Mouse (Mus musculus) cerebellum, adult (tissue): Measurements from ENCODE around the gene Stxbp6.

Experiments used
- ATAC-seq: cut with Nextera tagmentation; 2 replicates; pipeline ENCODE4 v1.9.2; 2017; ENCODE audit warnings: mild to moderate bottlenecking, moderate library complexity, mixed read lengths; ENCODE audit not compliant: insufficient number of reproducible peaks, low FRiP score, low TSS enrichment

The Stxbp6 gene

DNA sequence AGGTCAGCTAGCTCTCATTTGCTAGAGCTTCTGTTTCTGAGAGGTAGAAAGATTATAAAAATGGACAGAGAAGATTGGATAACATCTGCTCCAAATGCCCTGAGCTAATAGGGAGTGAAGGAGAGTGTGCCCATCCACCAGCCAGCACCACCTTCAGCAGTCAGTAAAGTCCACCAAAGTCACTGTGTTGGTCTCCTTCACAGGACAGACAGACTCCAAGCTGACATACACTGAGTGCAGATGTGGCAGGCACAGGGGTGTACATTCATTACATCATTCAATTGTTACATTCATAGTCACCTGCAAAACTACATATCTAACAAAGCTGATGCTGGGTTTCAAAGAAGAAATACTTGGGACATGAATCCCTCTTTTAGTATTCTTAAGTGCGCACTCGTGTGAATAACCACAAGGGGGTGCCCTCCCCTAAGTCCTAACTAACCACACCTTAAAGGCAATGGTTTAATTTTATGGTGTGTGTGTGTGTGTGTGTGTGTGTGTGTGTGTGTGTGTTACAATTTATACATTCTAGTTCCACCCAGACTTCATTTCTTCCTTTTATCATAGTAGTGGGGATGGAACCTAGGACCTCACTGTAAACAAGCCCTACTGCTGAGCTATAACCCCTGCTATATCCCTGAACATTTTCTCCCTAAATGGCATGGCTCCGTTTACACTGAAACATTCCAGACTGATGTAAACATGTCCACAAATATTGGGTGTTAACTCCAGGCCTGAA, 225.9 kb downstream of the Stxbp6 start:
- no peak for ATAC-seq

GRCm38 (mm10) chr12:44840585-44840984, 233.9 kb downstream of the Stxbp6 start:
- ATAC-seq = no peak

GRCm38 (mm10) chr12:44839594-44840373, 234.7 kb downstream of the Stxbp6 start:
- no peak for ATAC-seq

GRCm38 (mm10) chr12:44835879-44836467, 238.5 kb downstream of the Stxbp6 start:
- ATAC-seq = no peak

- no peak for ATAC-seq
Measured at GRCm38 (mm10) chr12:44811895-44812294, 262.6 kb downstream of the Stxbp6 start.

GRCm38 (mm10) chr12:44804213-44804612, 270.3 kb downstream of the Stxbp6 start:
- ATAC-seq = peak; percentile 61; the same call in 1 of the 2 replicates
